Mouse (Mus musculus) MEL (cell line): ENCODE data around the gene Tmem91. TPM values are rescaled to one million over a fixed set of nuclear protein-coding genes. Genes with fewer than 3 reads are reported as not detected.

Experiments used
- DNase-seq: peaks from one replicate; pipeline ENCODE4 v3.0.0; 2011; ENCODE audit warnings: low read depth, low spot score
- H3K27ac ChIP-seq: 2 replicates; pipeline ENCODE4 v1.5.1; 2012; ENCODE audit warnings: low read depth, mild to moderate bottlenecking, control low read depth, low read length, moderate library complexity; ENCODE audit not compliant: control insufficient read depth
- H3K27me3 ChIP-seq, 2 experiments: fragments of 150-350 bp in 1 of 2; sonication (generic) in 1 of 2; 2 replicates each; pipeline ENCODE4 v1.6.1; 2012; ENCODE audit warnings: low read length in 2 of 2, mild to moderate bottlenecking in 2 of 2, improper control_type of control experiment in 1 of 2, moderate library complexity in 1 of 2; ENCODE audit not compliant: insufficient read depth in 2 of 2, control insufficient read depth in 1 of 2
- H3K36me3 ChIP-seq, 2 experiments: 2 replicates each; pipeline ENCODE4 v1.6.1; 2012 to 2014; ENCODE audit warnings: low read length in 2 of 2, improper control_type of control experiment in 1 of 2, inconsistent platforms in 1 of 2, mild to moderate bottlenecking in 1 of 2; ENCODE audit not compliant: insufficient read depth in 2 of 2, control insufficient read depth in 1 of 2
- H3K4me1 ChIP-seq, 2 experiments: fragments of 150-350 bp in 1 of 2; sonication (generic) in 1 of 2; 2 replicates each; pipeline ENCODE4 v1.6.1; 2012; ENCODE audit warnings: low read length in 2 of 2, improper control_type of control experiment in 1 of 2, mild to moderate bottlenecking in 1 of 2; ENCODE audit not compliant: insufficient read depth in 2 of 2, control insufficient read depth in 1 of 2
- H3K4me3 ChIP-seq, 2 experiments: fragments of 150-350 bp in 1 of 2; sonication (generic) in 1 of 2; 2 replicates each; pipeline ENCODE4 v1.5.1; 2012; ENCODE audit warnings: low read depth in 2 of 2, low read length in 2 of 2, mild to moderate bottlenecking in 2 of 2, moderate library complexity in 2 of 2, control low read depth in 1 of 2, improper control_type of control experiment in 1 of 2; ENCODE audit not compliant: control insufficient read depth in 1 of 2, insufficient read depth in 1 of 2
- H3K79me2 ChIP-seq: 2 replicates; pipeline ENCODE4 v1.6.1; 2012; ENCODE audit warnings: mild to moderate bottlenecking, low read length, moderate library complexity; ENCODE audit not compliant: control insufficient read depth, poor library complexity, insufficient read depth
- H3K9ac ChIP-seq: 2 replicates; pipeline ENCODE4 v1.6.1; 2012; ENCODE audit warnings: low read depth, mild to moderate bottlenecking, control low read depth, low read length, moderate library complexity; ENCODE audit not compliant: control insufficient read depth, poor library complexity, severe bottlenecking
- H3K9me3 ChIP-seq: fragments of 150-350 bp; sonication (generic); replicated peaks from 2 replicates; pipeline ENCODE4 v1.6.1; 2012; ENCODE audit warnings: mild to moderate bottlenecking, low read length, improper control_type of control experiment, moderate library complexity; ENCODE audit not compliant: insufficient read depth
- JUND ChIP-seq: IDR thresholded peaks from 2 replicates; pipeline ENCODE4 v1.6.1; 2011; ENCODE audit warnings: low read depth, mild to moderate bottlenecking, improper control_type of control experiment, low read length
- KAT2A ChIP-seq: conservative IDR thresholded peaks from 2 replicates; pipeline ENCODE4 v1.6.1; 2012; ENCODE audit warnings: low read depth, low read length, improper control_type of control experiment, inconsistent platforms
- MAFK ChIP-seq: IDR thresholded peaks from 2 replicates; pipeline ENCODE4 v1.6.1; 2011; ENCODE audit warnings: low read depth, mild to moderate bottlenecking, low read length, improper control_type of control experiment, borderline replicate concordance
- MXI1 ChIP-seq: IDR thresholded peaks from 2 replicates; pipeline ENCODE4 v1.6.1; 2011; ENCODE audit warnings: mild to moderate bottlenecking, low read depth, low read length, improper control_type of control experiment
- MYB ChIP-seq: IDR thresholded peaks from 2 replicates; pipeline ENCODE4 v1.6.1; 2011; ENCODE audit warnings: mild to moderate bottlenecking, low read depth, low read length, improper control_type of control experiment
- MYC ChIP-seq: IDR thresholded peaks from 2 replicates; pipeline ENCODE4 v1.6.1; 2011; ENCODE audit warnings: low read depth, mild to moderate bottlenecking, low read length, improper control_type of control experiment, moderate library complexity
- NRF1 ChIP-seq: IDR thresholded peaks from 2 replicates; pipeline ENCODE4 v1.6.1; 2014; ENCODE audit warnings: low read depth, mild to moderate bottlenecking, inconsistent platforms, low read length, improper control_type of control experiment, moderate library complexity; ENCODE audit not compliant: poor library complexity, insufficient read depth, severe bottlenecking
- POLR2A ChIP-seq, 2 experiments: IDR thresholded peaks; 2 replicates each; pipeline ENCODE4 v1.6.1; 2011 to 2012; ENCODE audit warnings: low read length in 2 of 2, mild to moderate bottlenecking in 2 of 2, control low read depth in 1 of 2, improper control_type of control experiment in 1 of 2, low read depth in 1 of 2, moderate library complexity in 1 of 2; ENCODE audit not compliant: control insufficient read depth in 1 of 2, insufficient read depth in 1 of 2, poor library complexity in 1 of 2
- POLR2AphosphoS2 ChIP-seq: IDR thresholded peaks from 2 replicates; pipeline ENCODE4 v1.6.1; 2011; ENCODE audit warnings: low read length, improper control_type of control experiment
- SIN3A ChIP-seq: IDR thresholded peaks from 2 replicates; pipeline ENCODE4 v1.6.1; 2012; ENCODE audit warnings: low read length, improper control_type of control experiment, inconsistent platforms
- TAL1 ChIP-seq: IDR thresholded peaks from 2 replicates; pipeline ENCODE4 v1.6.1; 2012; ENCODE audit warnings: mild to moderate bottlenecking, inconsistent platforms, low read length, moderate library complexity, mixed read lengths
- UBTF ChIP-seq: IDR thresholded peaks from 2 replicates; pipeline ENCODE4 v1.6.1; 2012; ENCODE audit warnings: low read depth, mild to moderate bottlenecking, inconsistent platforms, low read length, improper control_type of control experiment, moderate library complexity, borderline replicate concordance; ENCODE audit not compliant: insufficient read depth
- ZMIZ1 ChIP-seq: IDR thresholded peaks from 2 replicates; pipeline ENCODE4 v1.6.1; 2012; ENCODE audit warnings: low read depth, mild to moderate bottlenecking, inconsistent platforms, low read length, improper control_type of control experiment, moderate library complexity
- ZNF384 ChIP-seq: IDR thresholded peaks from 2 replicates; pipeline ENCODE4 v1.6.1; 2012; ENCODE audit warnings: low read depth, mild to moderate bottlenecking, inconsistent platforms, low read length, improper control_type of control experiment
- polyA plus RNA-seq, 2 experiments: library from polyadenylated mRNA; stranded (reverse) in 1 of 2; unstranded in 1 of 2; fragments of >175 nt in 1 of 2; fragments of >200 nt in 1 of 2; gene quantifications; 2 replicates each; pipeline versions ENCODE4 v1.2.1 to v1.2.4; 2012; ENCODE audit warnings: low replicate concordance in 2 of 2, low read depth in 1 of 2; ENCODE audit not compliant: insufficient read length in 2 of 2, insufficient read depth in 1 of 2, missing spikeins in 1 of 2
- total RNA-seq: library from RNA; depleted of rRNA; stranded (reverse); fragments of 300-350 nt; gene quantifications from 2 replicates; pipeline ENCODE4 v1.2.3, GENCODE M21; 2012

Tmem91 gene
- total and polyA plus RNA-seq, 3 experiments = 0.89 to 3.3 TPM; not detected in 1

DNA sequence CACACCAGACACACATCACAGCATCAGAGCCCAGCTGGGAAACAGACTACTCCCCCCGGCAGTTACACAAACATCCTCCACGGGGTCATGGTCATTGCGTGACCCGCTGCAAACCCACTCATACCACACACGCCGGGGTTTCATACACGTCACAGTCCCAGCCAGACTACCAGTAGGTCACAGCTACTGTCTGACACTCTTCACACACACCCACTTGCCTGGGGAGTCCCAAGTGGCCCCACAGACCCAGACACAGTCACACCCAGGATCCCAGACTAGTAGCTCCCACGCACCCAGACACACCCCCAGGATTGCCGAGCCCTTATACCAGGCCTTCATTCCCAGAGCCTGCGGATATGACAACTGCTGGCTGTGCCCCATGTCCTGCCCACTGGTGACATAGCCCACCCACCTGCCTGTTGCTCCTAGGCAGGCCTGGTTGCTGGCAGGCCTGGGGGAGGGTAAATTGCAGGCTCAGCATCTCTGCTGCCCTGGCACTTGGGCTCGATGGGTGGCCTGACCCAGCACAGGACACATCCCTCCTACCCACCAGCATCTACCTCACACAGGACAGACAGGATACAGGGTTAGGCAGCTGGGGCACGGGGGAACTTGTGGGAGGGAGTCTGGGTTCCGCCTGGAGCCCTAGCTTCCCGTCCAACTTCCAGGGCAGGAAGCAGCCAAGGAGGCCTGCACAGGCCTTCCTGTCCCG, 32.8 kb upstream of the Tmem91 start:
- no peak overlapping the region for H3K4me3 ChIP-seq
- H3K27ac ChIP-seq = no peak overlapping the region
- no peaks in the 10 kb centered on the region for H3K79me2 ChIP-seq
- TF ChIP-seq POLR2A (IDR thresholded peaks at IDR 0.05; ENCODE audit: control insufficient read depth in 1 of 2, insufficient read depth in 1 of 2, low read depth in 1 of 2, low read length in 2 of 2, poor library complexity in 1 of 2) = peak in 1 of 2 experiments; percentile 15; a peak in 2 of 4 replicates
- no peak for TF ChIP-seq MAFK
- TF ChIP-seq ZMIZ1 = no peak; the same call in 1 of the 2 replicates
- H3K4me1 ChIP-seq = peaks cover 0 to 5% of the 10 kb centered on the region in 2 experiments; a peak in 1 of 4 replicates
- peak; percentile 21 for DNase-seq
- H3K9ac ChIP-seq = no peak overlapping the region
- H3K27me3 ChIP-seq = no peaks in the 10 kb centered on the region
- peaks cover 5 to 14% of the 10 kb centered on the region in 2 experiments for H3K36me3 ChIP-seq
- H3K9me3 ChIP-seq = no peaks in the 10 kb centered on the region

GRCm38 (mm10) chr7:25706578-25707170, 31.7 kb upstream of the Tmem91 start:
- peaks cover 0 to 5% of the 10 kb centered on the region in 2 experiments; a peak in 1 of 4 replicates for H3K4me1 ChIP-seq
- no peaks in the 10 kb centered on the region for H3K9me3 ChIP-seq
- H3K36me3 ChIP-seq = peaks cover 5 to 17% of the 10 kb centered on the region in 2 experiments
- no peak overlapping the region for H3K27ac ChIP-seq
- H3K27me3 ChIP-seq = no peaks in the 10 kb centered on the region
- H3K79me2 ChIP-seq = peaks cover under 1% of the 10 kb centered on the region; the same call in 1 of the 2 replicates
- no peak for TF ChIP-seq ZNF384
- TF ChIP-seq MXI1 = no peak
- TF ChIP-seq JUND = peak; percentile 90
- TF ChIP-seq NRF1 = no peak
- TF ChIP-seq POLR2A (IDR thresholded peaks at IDR 0.05; ENCODE audit: control insufficient read depth in 1 of 2, insufficient read depth in 1 of 2, low read depth in 1 of 2, low read length in 2 of 2, poor library complexity in 1 of 2) = 0 out of 4 replicates have a peak, but pooled peaks of 1 of the 2 experiments have one; percentile 34
- peak; percentile 34; the same call in 1 of the 2 replicates for TF ChIP-seq MYC
- TF ChIP-seq MYB = no peak
- 0 out of 2 replicates have a peak, but pooled peaks have one; percentile 20 for TF ChIP-seq POLR2AphosphoS2
- TF ChIP-seq MAFK = no peak
- peak; percentile 48; the same call in 1 of the 2 replicates for TF ChIP-seq TAL1
- TF ChIP-seq SIN3A = peak; percentile 35; the same call in 1 of the 2 replicates
- no peak for TF ChIP-seq UBTF
- no peak for TF ChIP-seq KAT2A
- DNase-seq = peak; percentile 67
- no peak overlapping the region for H3K4me3 ChIP-seq
- no peak overlapping the region for H3K9ac ChIP-seq
